Mouse (Mus musculus) midbrain, embryonic 14.5 days (tissue): ENCODE results near the gene Cntnap3. TPM values are rescaled to one million over a fixed set of nuclear protein-coding genes. Genes with fewer than 3 reads are reported as not detected.

Source experiments
- polyA plus RNA-seq: library from polyadenylated mRNA; unstranded; fragments of >200 nt; fragmentation: Nextera tagmentation; extraction: Ambion mirVana; gene quantifications from 2 replicates; pipeline ENCODE4 v1.2.1, GENCODE M21; 2014

Cntnap3 gene
- polyA plus RNA-seq, 1 experiment from 2014 or later, result 0.32 TPM

Other genes starting within 250 kb of the Cntnap3 start
- not detected in 2 replicates for gene Spata31, start 13.5 kb upstream of the Cntnap3 start, polyA plus RNA-seq
- gene Spata31d1c, start 129.1 kb upstream of the Cntnap3 start, polyA plus RNA-seq, result not detected in 2 replicates
- gene Prss47, start 148.8 kb upstream of the Cntnap3 start, polyA plus RNA-seq, result not detected in 2 replicates
- 29.7 and 33.7 TPM in 2 replicates for gene Mfsd14b, start 209.0 kb upstream of the Cntnap3 start, polyA plus RNA-seq
- not detected in 2 replicates for gene Olfr465-ps1, start 234.1 kb upstream of the Cntnap3 start, polyA plus RNA-seq
- not detected in 2 replicates for gene Olfr466, start 246.3 kb upstream of the Cntnap3 start, polyA plus RNA-seq